Mouse (Mus musculus) hindbrain, embryonic 11.5 days (tissue): ENCODE data around the gene Lpcat3. TPM values are rescaled to one million over a fixed set of nuclear protein-coding genes. Genes with fewer than 3 reads are reported as not detected.

ENCODE experiments used
- ATAC-seq: fragments of 200-750 bp; cut with Nextera tagmentation; 2 replicates; pipeline ENCODE4 v1.8.0; 2017; ENCODE audit warnings: mild to moderate bottlenecking, moderate TSS enrichment, moderate library complexity; ENCODE audit not compliant: low FRiP score
- DNase-seq: peaks from one replicate; pipeline ENCODE4 v3.0.0-alpha.2; 2015; ENCODE audit warnings: low spot score
- H3K27ac ChIP-seq: fragments of 300-500 bp; sonication (generic); 2 replicates; pipeline ENCODE4 v1.5.1; 2014; ENCODE audit warnings: mild to moderate bottlenecking, low read depth, low read length
- H3K27me3 ChIP-seq: fragments of 300-500 bp; sonication (generic); 2 replicates; pipeline ENCODE4 v1.6.1; 2014; ENCODE audit warnings: mild to moderate bottlenecking, low read length, moderate library complexity, mixed read lengths; ENCODE audit not compliant: control insufficient read depth, insufficient read depth
- H3K36me3 ChIP-seq: fragments of 300-500 bp; sonication (generic); 2 replicates; pipeline ENCODE4 v1.6.1; 2014; ENCODE audit warnings: mild to moderate bottlenecking, low read length, moderate library complexity, mixed read lengths; ENCODE audit not compliant: control insufficient read depth, insufficient read depth
- H3K4me1 ChIP-seq: fragments of 300-500 bp; sonication (generic); replicated peaks from 2 replicates; pipeline ENCODE4 v1.6.1; 2014; ENCODE audit warnings: low read length, mixed read lengths; ENCODE audit not compliant: control insufficient read depth, insufficient read depth
- H3K4me2 ChIP-seq: fragments of 300-500 bp; sonication (generic); replicated peaks from 2 replicates; pipeline ENCODE4 v1.6.1; 2014; ENCODE audit warnings: mild to moderate bottlenecking, low read depth, low read length
- H3K4me3 ChIP-seq: fragments of 300-500 bp; sonication (generic); 2 replicates; pipeline ENCODE4 v1.5.1; 2014; ENCODE audit warnings: low read depth, low read length
- H3K9ac ChIP-seq: fragments of 300-500 bp; sonication (generic); 2 replicates; pipeline ENCODE4 v1.6.1; 2014; ENCODE audit warnings: low read depth, low read length
- H3K9me3 ChIP-seq: fragments of 300-500 bp; sonication (generic); 2 replicates; pipeline ENCODE4 v1.6.1; 2016; ENCODE audit warnings: low read length; ENCODE audit not compliant: control insufficient read depth
- WGBS: fragments of 180-500 bp; shearing (Covaris S2); extraction: QIAGEN DNeasy Blood & Tissue Kit; methylation state at CpG from one replicate; pipeline ENCODE4 v1.1.7; 2014; 5-methylcytosine and 5-hydroxymethylcytosine counted together
- polyA plus RNA-seq: library from polyadenylated mRNA; unstranded; fragments of >200 nt; fragmentation: Nextera tagmentation; extraction: Ambion mirVana; gene quantifications from 2 replicates; pipeline ENCODE4 v1.2.1, GENCODE M21; 2014

The Lpcat3 gene
- polyA plus RNA-seq, 1 experiment from 2014 or later: 43.2 TPM

- Histone ChIP-seq H3K27ac (no peak overlapping the region), H3K4me1 (no peaks in the 10 kb centered on the region), H3K9ac (no peak overlapping the region), H3K4me2 (no peak overlapping the region), H3K9me3 (no peaks in the 10 kb centered on the region), H3K4me3 (no peak overlapping the region), H3K36me3 (no peaks in the 10 kb centered on the region), H3K27me3 (no peaks in the 10 kb centered on the region)
- ATAC-seq: no peak
- 82% methylated on average over 6 of the region's 6 CpGs for WGBS
- DNase-seq: no peak
Observed at GRCm38 (mm10) chr6:124722876-124723473, 60.1 kb downstream of the Lpcat3 start.

GRCm38 (mm10) chr6:124723541-124723940, 60.7 kb downstream of the Lpcat3 start:
- 90% methylated on average over 8 of the region's 8 CpGs for WGBS
- Histone ChIP-seq H3K4me1 (no peaks in the 10 kb centered on the region), H3K9ac (no peak overlapping the region), H3K36me3 (no peaks in the 10 kb centered on the region), H3K4me2 (no peak overlapping the region), H3K4me3 (no peak overlapping the region), H3K27me3 (no peaks in the 10 kb centered on the region), H3K9me3 (no peaks in the 10 kb centered on the region), H3K27ac (no peak overlapping the region)
- ATAC-seq (no peak), DNase-seq (no peak)

GRCm38 (mm10) chr6:124724472-124724871, 61.6 kb downstream of the Lpcat3 start:
- Histone ChIP-seq H3K27me3 (no peaks in the 10 kb centered on the region), H3K36me3 (no peaks in the 10 kb centered on the region), H3K9me3 (no peaks in the 10 kb centered on the region), H3K4me2 (no peak overlapping the region), H3K9ac (no peak overlapping the region), H3K4me3 (no peak overlapping the region), H3K4me1 (no peaks in the 10 kb centered on the region), H3K27ac (no peak overlapping the region)
- WGBS: 87% methylated on average over 10 of the region's 10 CpGs
- ATAC-seq (no peak), DNase-seq (no peak)

- ATAC-seq (no peak), DNase-seq (no peak)
- no peaks in the 10 kb centered on the region for H3K9me3 ChIP-seq
- no peak overlapping the region for H3K4me2 ChIP-seq
- 90% methylated on average over 10 of the region's 10 CpGs for WGBS
- no peak overlapping the region for H3K27ac ChIP-seq
- H3K27me3 ChIP-seq: no peaks in the 10 kb centered on the region
- H3K36me3 ChIP-seq: no peaks in the 10 kb centered on the region
- no peak overlapping the region for H3K4me3 ChIP-seq
- H3K9ac ChIP-seq: no peak overlapping the region
- no peaks in the 10 kb centered on the region for H3K4me1 ChIP-seq
Observed at GRCm38 (mm10) chr6:124728621-124729020, 65.8 kb downstream of the Lpcat3 start.

GRCm38 (mm10) chr6:124729850-124730705, 67.3 kb downstream of the Lpcat3 start:
- Histone ChIP-seq H3K27ac (no peak overlapping the region), H3K36me3 (no peaks in the 10 kb centered on the region), H3K9me3 (no peaks in the 10 kb centered on the region), H3K9ac (no peak overlapping the region), H3K4me3 (no peak overlapping the region), H3K4me1 (no peaks in the 10 kb centered on the region), H3K27me3 (no peaks in the 10 kb centered on the region), H3K4me2 (no peak overlapping the region)
- 80% methylated on average over 7 of the region's 8 CpGs for WGBS
- no peak for DNase-seq
- no peak for ATAC-seq

- Histone ChIP-seq H3K27me3 (no peaks in the 10 kb centered on the region), H3K36me3 (no peaks in the 10 kb centered on the region), H3K4me3 (no peak overlapping the region), H3K9ac (no peak overlapping the region), H3K4me1 (no peaks in the 10 kb centered on the region), H3K4me2 (no peak overlapping the region), H3K9me3 (no peaks in the 10 kb centered on the region), H3K27ac (no peak overlapping the region)
- DNase-seq: no peak
- 88% methylated on average over 7 of the region's 7 CpGs for WGBS
- ATAC-seq: no peak
Observed at GRCm38 (mm10) chr6:124731038-124731437, 68.2 kb downstream of the Lpcat3 start.

GRCm38 (mm10) chr6:124732476-124733370, 69.9 kb downstream of the Lpcat3 start:
- Histone ChIP-seq H3K27me3 (no peaks in the 10 kb centered on the region), H3K9ac (no peak overlapping the region), H3K4me1 (no peaks in the 10 kb centered on the region), H3K4me3 (no peak overlapping the region), H3K27ac (no peak overlapping the region), H3K36me3 (no peaks in the 10 kb centered on the region), H3K4me2 (no peak overlapping the region), H3K9me3 (no peaks in the 10 kb centered on the region)
- DNase-seq: no peak
- 0 out of 2 replicates have a peak, but pooled peaks have one; percentile 33 for ATAC-seq
- 50% methylated on average over 19 of the region's 19 CpGs for WGBS

- H3K27ac ChIP-seq: no peak overlapping the region
- ATAC-seq: no peak
- no peaks in the 10 kb centered on the region for H3K27me3 ChIP-seq
- no peak overlapping the region for H3K9ac ChIP-seq
- H3K9me3 ChIP-seq: no peaks in the 10 kb centered on the region
- H3K4me2 ChIP-seq: no peak overlapping the region
- no peaks in the 10 kb centered on the region for H3K4me1 ChIP-seq
- 93% methylated on average over 3 of the region's 3 CpGs for WGBS
- no peak overlapping the region for H3K4me3 ChIP-seq
- no peaks in the 10 kb centered on the region for H3K36me3 ChIP-seq
- no peak for DNase-seq
Observed at GRCm38 (mm10) chr6:124734417-124734816, 71.6 kb downstream of the Lpcat3 start.
